Mouse (Mus musculus): Measurements from ENCODE around the gene Chka. TPM values are rescaled to one million over a fixed set of nuclear protein-coding genes. Genes with fewer than 3 reads are reported as not detected.

The Chka gene
- polyA plus RNA-seq, 1 experiment = 39.1 TPM

- no peak for DNase-seq
- H3K4me1 ChIP-seq (replicated peaks; ENCODE audit: control insufficient read depth, insufficient read depth, low read length) = peaks cover 17% of the 10 kb centered on the region
- no peaks in the 10 kb centered on the region for H3K36me3 ChIP-seq (ENCODE audit: control insufficient read depth, insufficient read depth, low read length)
- no peaks in the 10 kb centered on the region for H3K27me3 ChIP-seq (ENCODE audit: control insufficient read depth, insufficient read depth, low read length)
- WGBS = 22% methylated on average over 6 of the region's 6 CpGs
- H3K4me3 ChIP-seq (ENCODE audit: control insufficient read depth, insufficient read depth, low read length) = no peak overlapping the region
- no peak overlapping the region for H3K27ac ChIP-seq (ENCODE audit: control insufficient read depth, insufficient read depth, low read length)
- TF ChIP-seq CTCF (IDR thresholded peaks at IDR 0.05; ENCODE audit: borderline replicate concordance, control insufficient read depth, extremely low read depth, insufficient read depth, low read length, poor library complexity) (no peak), POLR2A (IDR thresholded peaks at IDR 0.05; ENCODE audit: control insufficient read depth, extremely low read depth, insufficient read depth, low read length, poor library complexity) (no peak)
These were observed 3.5 kb downstream of the Chka start for GRCm38 (mm10) chr19:3855091-3855490.

GRCm38 (mm10) chr19:3855601-3856000 is 4.0 kb downstream of the Chka start:
- no peak for DNase-seq
- H3K27me3 ChIP-seq (ENCODE audit: control insufficient read depth, insufficient read depth, low read length) = no peaks in the 10 kb centered on the region
- H3K4me3 ChIP-seq (ENCODE audit: control insufficient read depth, insufficient read depth, low read length) = no peak overlapping the region
- no peak overlapping the region for H3K27ac ChIP-seq (ENCODE audit: control insufficient read depth, insufficient read depth, low read length)
- H3K36me3 ChIP-seq (ENCODE audit: control insufficient read depth, insufficient read depth, low read length) = no peaks in the 10 kb centered on the region
- TF ChIP-seq POLR2A (IDR thresholded peaks at IDR 0.05; ENCODE audit: control insufficient read depth, extremely low read depth, insufficient read depth, low read length, poor library complexity) = no peak
- no peak for TF ChIP-seq CTCF (IDR thresholded peaks at IDR 0.05; ENCODE audit: borderline replicate concordance, control insufficient read depth, extremely low read depth, insufficient read depth, low read length, poor library complexity)
- peaks cover 17% of the 10 kb centered on the region for H3K4me1 ChIP-seq (replicated peaks; ENCODE audit: control insufficient read depth, insufficient read depth, low read length)
- 76% methylated on average over 4 of the region's 4 CpGs for WGBS

- Histone ChIP-seq H3K27me3 (ENCODE audit: control insufficient read depth, insufficient read depth, low read length) (no peaks in the 10 kb centered on the region), H3K36me3 (ENCODE audit: control insufficient read depth, insufficient read depth, low read length) (no peaks in the 10 kb centered on the region), H3K4me3 (ENCODE audit: control insufficient read depth, insufficient read depth, low read length) (no peak overlapping the region), H3K4me1 (replicated peaks; ENCODE audit: control insufficient read depth, insufficient read depth, low read length) (peaks cover 12% of the 10 kb centered on the region; the same call in 1 of the 2 replicates), H3K27ac (ENCODE audit: control insufficient read depth, insufficient read depth, low read length) (no peak overlapping the region)
- no peak for TF ChIP-seq CTCF (IDR thresholded peaks at IDR 0.05; ENCODE audit: borderline replicate concordance, control insufficient read depth, extremely low read depth, insufficient read depth, low read length, poor library complexity)
- TF ChIP-seq POLR2A (IDR thresholded peaks at IDR 0.05; ENCODE audit: control insufficient read depth, extremely low read depth, insufficient read depth, low read length, poor library complexity) = no peak
- no peak for DNase-seq
- WGBS = 99% methylated on average over 3 of the region's 3 CpGs
These were observed 5.6 kb downstream of the Chka start for GRCm38 (mm10) chr19:3857220-3857619.

GRCm38 (mm10) chr19:3862713-3863112 is 11.1 kb downstream of the Chka start:
- WGBS = 93% methylated on average over 2 of the region's 2 CpGs
- Histone ChIP-seq H3K27me3 (ENCODE audit: control insufficient read depth, insufficient read depth, low read length) (no peaks in the 10 kb centered on the region), H3K36me3 (ENCODE audit: control insufficient read depth, insufficient read depth, low read length) (no peaks in the 10 kb centered on the region), H3K27ac (ENCODE audit: control insufficient read depth, insufficient read depth, low read length) (no peak overlapping the region), H3K4me3 (ENCODE audit: control insufficient read depth, insufficient read depth, low read length) (no peak overlapping the region), H3K4me1 (replicated peaks; ENCODE audit: control insufficient read depth, insufficient read depth, low read length) (no peaks in the 10 kb centered on the region; the same call in 1 of the 2 replicates)
- no peak for TF ChIP-seq POLR2A (IDR thresholded peaks at IDR 0.05; ENCODE audit: control insufficient read depth, extremely low read depth, insufficient read depth, low read length, poor library complexity)
- no peak for TF ChIP-seq CTCF (IDR thresholded peaks at IDR 0.05; ENCODE audit: borderline replicate concordance, control insufficient read depth, extremely low read depth, insufficient read depth, low read length, poor library complexity)
- DNase-seq = no peak

- Histone ChIP-seq H3K27me3 (ENCODE audit: control insufficient read depth, insufficient read depth, low read length) (no peaks in the 10 kb centered on the region), H3K36me3 (ENCODE audit: control insufficient read depth, insufficient read depth, low read length) (no peaks in the 10 kb centered on the region), H3K4me3 (ENCODE audit: control insufficient read depth, insufficient read depth, low read length) (no peak overlapping the region), H3K27ac (ENCODE audit: control insufficient read depth, insufficient read depth, low read length) (no peak overlapping the region), H3K4me1 (replicated peaks; ENCODE audit: control insufficient read depth, insufficient read depth, low read length) (no peaks in the 10 kb centered on the region; the same call in 1 of the 2 replicates)
- no peak for DNase-seq
- TF ChIP-seq POLR2A (IDR thresholded peaks at IDR 0.05; ENCODE audit: control insufficient read depth, extremely low read depth, insufficient read depth, low read length, poor library complexity) (no peak), CTCF (IDR thresholded peaks at IDR 0.05; ENCODE audit: borderline replicate concordance, control insufficient read depth, extremely low read depth, insufficient read depth, low read length, poor library complexity) (no peak)
- WGBS = 92% methylated on average over 2 of the region's 2 CpGs
These were observed 13.4 kb downstream of the Chka start for GRCm38 (mm10) chr19:3864960-3865359.

GRCm38 (mm10) chr19:3868290-3868689 is 16.7 kb downstream of the Chka start:
- H3K4me1 ChIP-seq (replicated peaks; ENCODE audit: control insufficient read depth, insufficient read depth, low read length) = no peaks in the 10 kb centered on the region
- no peak overlapping the region for H3K4me3 ChIP-seq (ENCODE audit: control insufficient read depth, insufficient read depth, low read length)
- no peaks in the 10 kb centered on the region for H3K36me3 ChIP-seq (ENCODE audit: control insufficient read depth, insufficient read depth, low read length)
- WGBS = 98% methylated on average over 1 of the region's 1 CpGs
- no peak for DNase-seq
- H3K27me3 ChIP-seq (ENCODE audit: control insufficient read depth, insufficient read depth, low read length) = no peaks in the 10 kb centered on the region
- H3K27ac ChIP-seq (ENCODE audit: control insufficient read depth, insufficient read depth, low read length) = no peak overlapping the region
- TF ChIP-seq CTCF (IDR thresholded peaks at IDR 0.05; ENCODE audit: borderline replicate concordance, control insufficient read depth, extremely low read depth, insufficient read depth, low read length, poor library complexity) (no peak), POLR2A (IDR thresholded peaks at IDR 0.05; ENCODE audit: control insufficient read depth, extremely low read depth, insufficient read depth, low read length, poor library complexity) (no peak)

GRCm38 (mm10) chr19:3871468-3871867 is 19.9 kb downstream of the Chka start:
- TF ChIP-seq CTCF (IDR thresholded peaks at IDR 0.05; ENCODE audit: borderline replicate concordance, control insufficient read depth, extremely low read depth, insufficient read depth, low read length, poor library complexity) = no peak
- H3K27ac ChIP-seq (ENCODE audit: control insufficient read depth, insufficient read depth, low read length) = no peak overlapping the region
- no peaks in the 10 kb centered on the region for H3K27me3 ChIP-seq (ENCODE audit: control insufficient read depth, insufficient read depth, low read length)
- no peaks in the 10 kb centered on the region for H3K36me3 ChIP-seq (ENCODE audit: control insufficient read depth, insufficient read depth, low read length)
- no peaks in the 10 kb centered on the region for H3K4me1 ChIP-seq (replicated peaks; ENCODE audit: control insufficient read depth, insufficient read depth, low read length)
- no peak overlapping the region for H3K4me3 ChIP-seq (ENCODE audit: control insufficient read depth, insufficient read depth, low read length)
- no peak for DNase-seq

All from thymus, adult 2 months (tissue).